Mouse (Mus musculus) heart, embryonic 12.5 days (tissue): ENCODE measurements around the gene Epor. TPM values are rescaled to one million over a fixed set of nuclear protein-coding genes. Genes with fewer than 3 reads are reported as not detected.

Experiments used
- ATAC-seq: fragments of 200-750 bp; cut with Nextera tagmentation; 2 replicates; pipeline ENCODE4 v1.8.0; 2017; ENCODE audit warnings: moderate TSS enrichment, moderate library complexity; ENCODE audit not compliant: insufficient number of reproducible peaks, low FRiP score
- H3K27ac ChIP-seq: fragments of 300-500 bp; sonication (generic); 2 replicates; pipeline ENCODE4 v1.5.1; 2016; ENCODE audit warnings: mild to moderate bottlenecking, moderate library complexity; ENCODE audit not compliant: poor library complexity, severe bottlenecking
- H3K27me3 ChIP-seq: fragments of 300-500 bp; sonication (generic); replicated peaks from 2 replicates; pipeline ENCODE4 v1.6.1; 2016; ENCODE audit warnings: mild to moderate bottlenecking, moderate library complexity
- H3K36me3 ChIP-seq: fragments of 300-500 bp; sonication (generic); 2 replicates; pipeline ENCODE4 v1.6.1; 2016; ENCODE audit warnings: mild to moderate bottlenecking, moderate library complexity
- H3K4me1 ChIP-seq: fragments of 300-500 bp; sonication (generic); replicated peaks from 2 replicates; pipeline ENCODE4 v1.6.1; 2016; ENCODE audit warnings: mild to moderate bottlenecking
- H3K4me2 ChIP-seq: fragments of 300-500 bp; sonication (generic); 2 replicates; pipeline ENCODE4 v1.6.1; 2016; ENCODE audit warnings: mild to moderate bottlenecking, moderate library complexity
- H3K4me3 ChIP-seq: fragments of 300-500 bp; sonication (generic); 2 replicates; pipeline ENCODE4 v1.5.1; 2016; ENCODE audit warnings: mild to moderate bottlenecking
- H3K9ac ChIP-seq: fragments of 300-500 bp; sonication (generic); 2 replicates; pipeline ENCODE4 v1.6.1; 2016; ENCODE audit warnings: mild to moderate bottlenecking, moderate library complexity
- H3K9me3 ChIP-seq: fragments of 300-500 bp; sonication (generic); replicated peaks from 2 replicates; pipeline ENCODE4 v1.6.1; 2016; ENCODE audit warnings: mild to moderate bottlenecking, moderate library complexity
- WGBS: fragments of 180-500 bp; shearing (Covaris S2); methylation state at CpG from one replicate; pipeline ENCODE4 v1.1.7; 2016; 5-methylcytosine and 5-hydroxymethylcytosine counted together
- polyA plus RNA-seq: library from polyadenylated mRNA; unstranded; fragments of >200 nt; fragmentation: Nextera tagmentation; extraction: Ambion mirVana; gene quantifications from 2 replicates; pipeline ENCODE4 v1.2.1, GENCODE M21; 2016

Epor gene
- polyA plus RNA-seq, 1 experiment from 2014 or later = 12.0 TPM

- peak within 1 kb of the TSS; percentile 59 for H3K4me3 ChIP-seq
- WGBS = 1% methylated on average over 42 of the region's 42 CpGs
- peak within 1 kb of the TSS; percentile 94 for H3K4me2 ChIP-seq
- H3K27me3 ChIP-seq = peaks cover 99% of the 10 kb centered on the region
- peaks cover 23% of the 10 kb centered on the region for H3K4me1 ChIP-seq
- no peak for ATAC-seq
- H3K9me3 ChIP-seq = no peaks in the 10 kb centered on the region
- no peaks in the 10 kb centered on the region for H3K36me3 ChIP-seq
- H3K27ac ChIP-seq = no peak within 1 kb of the TSS
- peak within 1 kb of the TSS; percentile 64 for H3K9ac ChIP-seq
These were observed 26.2 kb upstream of the Epor start, which contains the start of gene Rgl3 for GRCm38 (mm10) chr9:21989230-21990110. TSS of gene Rgl3 (minus strand) at chr9:21989446.

GRCm38 (mm10) chr9:21988421-21989101, 25.3 kb upstream of the Epor start:
- no peak overlapping the region for H3K27ac ChIP-seq
- peak overlapping the region; percentile 59 for H3K4me3 ChIP-seq
- peaks cover 98% of the 10 kb centered on the region for H3K27me3 ChIP-seq
- 0 out of 2 replicates have a peak, but pooled peaks have one; percentile 20 for ATAC-seq
- peak overlapping the region; percentile 94 for H3K4me2 ChIP-seq
- 1% methylated on average over 32 of the region's 32 CpGs for WGBS
- peak overlapping the region; percentile 64 for H3K9ac ChIP-seq
- peaks cover 23% of the 10 kb centered on the region for H3K4me1 ChIP-seq
- no peaks in the 10 kb centered on the region for H3K9me3 ChIP-seq
- H3K36me3 ChIP-seq = no peaks in the 10 kb centered on the region

DNA sequence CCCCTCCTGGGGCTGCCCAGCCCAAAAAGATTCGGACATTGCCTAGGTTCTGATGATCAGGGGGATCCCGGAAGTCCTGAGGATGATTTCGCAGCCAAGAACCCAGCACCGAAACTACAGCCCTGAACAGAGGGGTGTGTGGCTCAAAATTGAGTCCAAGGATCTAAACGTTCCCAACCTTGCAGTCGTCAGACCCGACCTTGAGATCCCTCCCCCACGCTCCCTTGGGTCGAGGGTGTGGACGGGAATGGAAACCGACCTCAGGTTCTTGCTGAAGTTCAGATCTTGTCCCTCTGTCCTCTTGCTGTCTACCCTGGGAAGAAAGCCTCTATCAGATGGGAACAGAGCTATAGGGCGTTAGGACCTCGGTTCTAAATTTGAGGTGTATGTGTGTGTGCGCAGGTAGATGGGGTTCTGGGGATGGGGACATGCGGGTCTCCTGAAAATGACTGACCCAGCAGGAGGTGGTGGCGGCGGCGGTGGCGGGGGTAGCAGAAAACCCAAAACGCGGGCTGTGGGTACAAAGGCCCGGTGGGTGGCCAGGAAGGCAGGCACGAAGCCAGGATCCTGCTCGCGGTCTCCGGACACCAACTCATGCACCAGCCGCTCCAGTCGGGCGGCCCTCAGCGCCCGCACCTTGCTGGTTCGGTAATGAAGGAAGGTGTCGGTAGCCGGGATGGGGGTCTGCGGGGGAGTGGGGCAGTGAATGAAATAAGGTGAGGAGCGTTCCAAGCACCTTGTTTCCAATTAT, 24.5 kb upstream of the Epor start:
- Histone ChIP-seq H3K4me2 (peak overlapping the region; percentile 94), H3K27ac (no peak overlapping the region), H3K27me3 (peaks cover 98% of the 10 kb centered on the region), H3K36me3 (no peaks in the 10 kb centered on the region), H3K9ac (no peak overlapping the region), H3K4me3 (peak overlapping the region; percentile 59; the same call in 1 of the 2 replicates), H3K9me3 (no peaks in the 10 kb centered on the region), H3K4me1 (peaks cover 23% of the 10 kb centered on the region)
- WGBS = 5% methylated on average over 36 of the region's 36 CpGs
- no peak for ATAC-seq

DNA sequence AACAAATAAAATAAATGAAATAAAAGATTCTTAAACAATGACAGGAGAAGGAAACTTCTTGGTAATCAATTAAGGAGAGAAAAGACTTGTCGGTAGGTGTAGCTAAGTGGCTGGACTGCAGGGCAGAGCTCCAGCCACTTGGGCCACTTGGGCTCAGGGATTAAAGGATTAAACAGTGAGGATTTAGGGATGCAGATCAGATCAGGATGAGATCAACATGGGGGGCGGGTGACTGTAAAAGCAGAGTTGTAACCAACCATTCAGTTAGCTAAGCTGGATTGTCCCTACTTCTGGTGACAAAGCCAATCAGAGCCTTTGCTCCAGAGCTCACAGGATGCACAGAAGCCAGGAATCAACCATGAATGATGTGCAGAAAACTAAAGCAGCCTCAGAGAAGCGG, 20.6 kb upstream of the Epor start:
- no peak overlapping the region for H3K27ac ChIP-seq
- no peak overlapping the region for H3K9ac ChIP-seq
- H3K4me1 ChIP-seq = peaks cover 10% of the 10 kb centered on the region
- no peak overlapping the region for H3K4me2 ChIP-seq
- ATAC-seq = no peak
- peaks cover 7% of the 10 kb centered on the region; the same call in 1 of the 2 replicates for H3K9me3 ChIP-seq
- H3K27me3 ChIP-seq = peaks cover 93% of the 10 kb centered on the region
- no peak overlapping the region for H3K4me3 ChIP-seq
- WGBS = 21% methylated on average over 3 of the region's 3 CpGs
- no peaks in the 10 kb centered on the region for H3K36me3 ChIP-seq

- ATAC-seq = no peak
- H3K9me3 ChIP-seq = peaks cover 7% of the 10 kb centered on the region; the same call in 1 of the 2 replicates
- H3K36me3 ChIP-seq = no peaks in the 10 kb centered on the region
- no peak overlapping the region for H3K4me2 ChIP-seq
- 82% methylated on average over 4 of the region's 4 CpGs for WGBS
- no peak overlapping the region for H3K9ac ChIP-seq
- H3K27ac ChIP-seq = no peak overlapping the region
- H3K4me3 ChIP-seq = no peak overlapping the region
- no peaks in the 10 kb centered on the region for H3K4me1 ChIP-seq
- H3K27me3 ChIP-seq = peaks cover 41% of the 10 kb centered on the region
These were observed 15.3 kb upstream of the Epor start for GRCm38 (mm10) chr9:21978398-21979128.

- ATAC-seq = no peak
- Histone ChIP-seq H3K27me3 (peaks cover 36% of the 10 kb centered on the region), H3K4me1 (no peaks in the 10 kb centered on the region), H3K36me3 (no peaks in the 10 kb centered on the region), H3K27ac (no peak overlapping the region), H3K9ac (no peak overlapping the region), H3K9me3 (peaks cover 7% of the 10 kb centered on the region; the same call in 1 of the 2 replicates), H3K4me2 (no peak overlapping the region), H3K4me3 (no peak overlapping the region)
- WGBS = 16% methylated on average over 2 of the region's 2 CpGs
These were observed 14.7 kb upstream of the Epor start for GRCm38 (mm10) chr9:21977972-21978371.

- Histone ChIP-seq H3K9ac (no peak overlapping the region), H3K4me1 (no peaks in the 10 kb centered on the region), H3K27ac (no peak overlapping the region), H3K4me2 (no peak overlapping the region), H3K36me3 (no peaks in the 10 kb centered on the region), H3K9me3 (peaks cover 7% of the 10 kb centered on the region; the same call in 1 of the 2 replicates), H3K27me3 (peaks cover 30% of the 10 kb centered on the region), H3K4me3 (no peak overlapping the region)
- 84% methylated on average over 5 of the region's 5 CpGs for WGBS
- ATAC-seq = no peak
These were observed 14.0 kb upstream of the Epor start for GRCm38 (mm10) chr9:21977331-21977730.

DNA sequence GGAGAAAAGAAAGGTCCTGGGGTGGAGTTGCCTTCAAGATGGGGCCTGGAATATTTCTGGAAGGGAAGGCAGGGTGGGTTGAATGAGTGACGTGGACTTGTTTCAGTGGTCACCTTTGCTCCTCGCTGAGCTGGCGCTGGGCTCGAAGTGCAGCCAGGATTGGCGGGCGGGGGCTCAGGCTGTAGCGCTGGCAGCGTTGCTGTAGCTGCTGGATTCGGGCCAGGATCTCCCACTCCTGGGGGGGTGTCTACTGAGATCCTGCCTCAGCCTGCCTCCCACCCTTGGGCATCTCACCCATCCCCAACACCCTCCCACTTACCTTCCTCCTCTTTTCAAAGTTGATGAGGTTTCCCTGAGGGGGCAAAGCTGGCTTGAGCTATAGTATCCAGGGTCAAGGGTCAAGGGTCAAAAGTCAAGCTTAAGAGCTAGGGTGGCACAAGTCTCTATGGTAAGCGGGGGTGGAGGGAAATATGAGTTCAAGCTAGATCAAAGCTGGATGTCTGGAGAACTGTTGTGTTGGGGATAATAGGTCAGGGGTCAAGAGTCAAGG, 13.4 kb upstream of the Epor start:
- WGBS = 87% methylated on average over 10 of the region's 10 CpGs
- H3K4me2 ChIP-seq = no peak overlapping the region
- H3K27me3 ChIP-seq = peaks cover 23% of the 10 kb centered on the region
- no peak overlapping the region for H3K9ac ChIP-seq
- no peak overlapping the region for H3K4me3 ChIP-seq
- no peak overlapping the region for H3K27ac ChIP-seq
- H3K4me1 ChIP-seq = no peaks in the 10 kb centered on the region
- ATAC-seq = no peak
- H3K9me3 ChIP-seq = peaks cover 4% of the 10 kb centered on the region; the same call in 1 of the 2 replicates
- H3K36me3 ChIP-seq = no peaks in the 10 kb centered on the region

DNA sequence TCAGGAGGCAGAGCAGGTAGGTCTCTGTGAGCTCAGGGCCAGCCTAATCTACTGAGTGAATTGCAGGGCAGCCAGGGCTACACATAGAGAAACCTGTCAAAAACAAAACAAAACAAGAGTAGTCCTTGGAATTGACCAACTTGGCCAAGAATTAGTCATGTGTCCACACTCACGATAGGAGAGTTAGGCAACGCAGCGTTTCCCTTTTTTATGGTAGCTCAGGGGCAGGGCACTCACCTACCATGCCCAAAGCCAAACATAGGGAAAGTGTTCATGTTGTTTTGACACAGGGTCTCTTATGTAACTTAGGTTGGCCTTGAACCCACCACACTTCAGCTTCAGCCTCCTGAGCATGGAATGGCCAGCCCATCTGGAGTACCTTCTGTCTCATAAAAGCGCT, 6.0 kb upstream of the Epor start:
- WGBS = 85% methylated on average over 4 of the region's 4 CpGs
- Histone ChIP-seq H3K27ac (no peak overlapping the region), H3K27me3 (no peaks in the 10 kb centered on the region), H3K4me1 (no peaks in the 10 kb centered on the region), H3K9ac (no peak overlapping the region), H3K9me3 (no peaks in the 10 kb centered on the region), H3K4me2 (no peak overlapping the region), H3K4me3 (no peak overlapping the region), H3K36me3 (no peaks in the 10 kb centered on the region)
- ATAC-seq = no peak

DNA sequence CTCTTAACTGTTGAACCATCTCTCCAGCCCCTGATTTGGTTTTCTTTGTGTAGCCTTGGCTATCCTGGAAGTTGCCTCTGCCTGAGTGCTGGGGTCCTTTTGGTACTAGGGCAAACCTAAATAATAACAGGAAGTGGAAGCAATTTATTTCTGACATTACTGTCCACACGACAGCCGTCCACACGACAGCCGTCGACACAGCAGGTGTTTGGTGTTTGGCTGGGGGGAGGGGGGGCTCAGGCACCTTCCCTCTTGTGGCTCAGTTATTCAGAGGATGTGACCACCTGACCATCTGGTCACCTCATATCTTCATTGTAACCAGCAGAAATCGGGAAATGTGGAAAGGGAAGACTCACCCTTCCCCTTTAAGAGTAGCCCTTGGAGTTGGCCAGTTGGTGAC, 5.6 kb upstream of the Epor start:
- no peak overlapping the region for H3K27ac ChIP-seq
- H3K4me2 ChIP-seq = no peak overlapping the region
- H3K4me3 ChIP-seq = no peak overlapping the region
- H3K4me1 ChIP-seq = peaks cover 3% of the 10 kb centered on the region
- no peaks in the 10 kb centered on the region for H3K27me3 ChIP-seq
- WGBS = 61% methylated on average over 6 of the region's 6 CpGs
- H3K36me3 ChIP-seq = no peaks in the 10 kb centered on the region
- H3K9ac ChIP-seq = no peak overlapping the region
- no peak for ATAC-seq
- no peaks in the 10 kb centered on the region for H3K9me3 ChIP-seq
